Mouse (Mus musculus) heart, adult 18-20 months (tissue): ENCODE measurements around the gene Sfrp2. TPM values are rescaled to one million over a fixed set of nuclear protein-coding genes. Genes with fewer than 3 reads are reported as not detected.
A peak's percentile ranks its signal among the peaks of the same experiment; 100 is the strongest.

Experiments used
- DNase-seq, 2 experiments: peaks; one replicate each; pipeline ENCODE4 v3.0.0; 2021 to 2022; ENCODE audit warnings: mixed read lengths in 1 of 2
- long read RNA-seq, 2 experiments: library from polyadenylated mRNA; stranded (forward); transcript quantifications; one replicate each; pipeline ENCODE4 v2.0.0; 2021
- total RNA-seq, 2 experiments: library from RNA; stranded (reverse); gene quantifications; 2 replicates each; pipeline ENCODE4 v1.2.3; 2021

Sfrp2 gene
- 1 to 10 TPM; 4.8 to 4.9 TPM for total RNA-seq
- long read RNA-seq, experiment 1, partial matches to known transcripts, result 0 of 4 reads
- long read RNA-seq, experiment 1, other reads (novel, unspliced or antisense), result 0 of 4 reads
- long read RNA-seq, experiment 2, transcript Sfrp2-201 (3 exons, 2,003 nt), result major isoform, 5 of 6 reads
- long read RNA-seq, experiment 2, partial matches to known transcripts, result 1 of 6 reads
- long read RNA-seq, experiment 2, other reads (novel, unspliced or antisense), result 0 of 6 reads

DNA sequence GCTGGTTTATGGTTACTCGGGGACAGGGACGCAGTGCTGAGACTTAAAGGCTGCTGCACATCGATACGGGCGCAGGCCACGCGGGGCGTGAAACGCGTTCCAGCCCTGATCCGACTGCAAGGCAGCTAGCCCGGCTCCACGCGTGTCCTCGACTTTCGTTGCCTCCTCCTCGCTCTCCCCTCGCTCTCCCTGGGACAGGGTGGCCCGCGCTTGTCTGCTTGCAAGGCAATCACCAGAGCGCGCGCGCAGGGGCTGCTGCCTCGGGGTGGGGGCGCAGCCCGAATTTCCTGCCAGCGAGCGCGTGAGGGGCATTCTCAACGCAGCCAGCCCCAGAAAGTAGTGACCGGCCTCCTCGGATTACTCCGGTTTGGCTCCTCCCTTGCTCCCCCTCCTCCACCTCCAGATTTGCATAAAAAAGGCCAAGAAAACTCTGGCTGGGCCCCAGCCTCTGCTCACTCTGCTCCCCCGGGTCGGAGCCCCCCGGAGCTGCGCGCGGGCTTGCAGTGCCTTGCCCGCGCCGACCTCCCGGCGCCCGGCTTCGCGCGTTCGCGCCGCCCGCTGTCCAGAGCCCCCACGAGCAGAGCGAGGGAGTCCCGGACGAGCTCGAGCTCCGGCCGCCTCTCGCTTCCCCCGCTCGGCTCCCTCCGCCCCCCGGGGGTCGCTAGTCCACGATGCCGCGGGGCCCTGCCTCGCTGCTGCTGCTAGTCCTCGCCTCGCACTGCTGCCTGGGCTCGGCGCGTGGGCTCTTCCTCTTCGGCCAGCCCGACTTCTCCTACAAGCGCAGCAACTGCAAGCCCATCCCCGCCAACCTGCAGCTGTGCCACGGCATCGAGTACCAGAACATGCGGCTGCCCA lies at the start of gene Sfrp2:
Gene Sfrp2 (plus strand): TSS at position 451 of the 855 bp plus-strand sequence.
- DNase-seq, result peak; percentile 12 to 25

GRCm38 (mm10) chr3:83717643-83718231 lies 48.4 kb upstream of the Sfrp2 start:
- DNase-seq, result no peak

- DNase-seq, result no peak
Measured at GRCm38 (mm10) chr3:83718662-83719061, 47.5 kb upstream of the Sfrp2 start.

DNA sequence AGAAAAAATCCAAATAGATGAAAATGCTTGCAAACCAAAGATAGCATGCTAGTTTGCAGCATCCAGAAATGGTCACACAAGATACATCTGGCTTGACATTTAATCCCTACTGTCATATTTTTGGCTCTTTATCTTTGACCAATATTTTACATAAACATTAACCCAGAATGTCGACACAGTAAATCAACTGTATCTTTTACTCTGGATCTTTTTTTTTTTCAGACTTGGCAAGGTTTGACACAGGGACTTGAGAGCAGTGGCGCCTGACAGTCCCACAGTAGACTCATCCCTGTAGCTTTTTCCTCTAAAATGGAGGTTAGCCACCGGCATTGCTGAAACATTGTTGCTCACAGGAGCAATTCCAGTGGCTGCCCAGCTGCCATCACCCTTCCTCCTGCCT lies 37.9 kb upstream of the Sfrp2 start:
- DNase-seq, result no peak

- DNase-seq, result no peak
Measured at GRCm38 (mm10) chr3:83728675-83729390, 37.3 kb upstream of the Sfrp2 start.

DNA sequence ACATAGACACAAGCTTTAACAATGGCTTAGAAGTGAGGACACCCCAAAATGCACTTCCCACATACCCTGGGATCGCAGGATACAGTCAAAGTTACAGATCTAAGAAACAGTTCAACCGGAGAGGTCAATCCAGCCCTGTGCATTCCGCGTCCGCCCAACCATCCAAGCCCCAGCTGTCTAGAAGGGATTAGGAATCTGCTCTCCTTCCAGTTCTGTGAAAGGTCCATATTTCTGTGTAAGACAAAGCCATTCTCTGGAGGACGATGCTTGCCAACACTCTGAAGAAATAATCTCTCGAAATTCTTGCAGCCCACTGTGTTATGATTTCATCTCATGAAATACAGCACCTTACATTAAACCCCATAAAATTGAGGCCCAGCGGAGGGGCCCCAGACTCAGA lies 32.1 kb upstream of the Sfrp2 start:
- DNase-seq, result no peak

GRCm38 (mm10) chr3:83736980-83737379 lies 29.1 kb upstream of the Sfrp2 start:
- DNase-seq, result no peak

DNA sequence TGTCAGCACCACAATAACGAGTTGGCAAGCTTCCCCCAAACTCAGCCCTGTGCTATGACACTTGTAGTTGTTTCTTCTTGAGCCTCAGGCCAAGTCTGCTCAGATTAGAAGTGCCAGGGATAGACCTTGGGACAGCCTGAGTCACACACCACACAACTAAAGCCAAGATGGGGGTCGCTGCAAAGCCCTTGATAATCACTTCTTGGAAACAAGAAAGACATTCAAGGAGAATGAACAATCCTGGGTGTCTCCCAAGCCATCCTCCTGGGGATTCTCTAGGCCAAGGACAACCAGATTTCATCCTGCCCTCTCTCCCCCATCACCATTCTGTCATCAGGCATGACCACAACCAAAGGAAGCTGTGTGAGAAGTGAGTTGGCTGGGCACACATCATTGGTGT lies 25.9 kb upstream of the Sfrp2 start:
- peak; percentile 24 to 44 for DNase-seq

- DNase-seq, result no peak
Measured at GRCm38 (mm10) chr3:83747276-83747675, 18.8 kb upstream of the Sfrp2 start.

GRCm38 (mm10) chr3:83747895-83748294 lies 18.2 kb upstream of the Sfrp2 start:
- DNase-seq, result no peak

- no peak for DNase-seq
Measured at GRCm38 (mm10) chr3:83751625-83752024, 14.5 kb upstream of the Sfrp2 start.

GRCm38 (mm10) chr3:83752196-83752595 lies 13.9 kb upstream of the Sfrp2 start:
- DNase-seq, result no peak

DNA sequence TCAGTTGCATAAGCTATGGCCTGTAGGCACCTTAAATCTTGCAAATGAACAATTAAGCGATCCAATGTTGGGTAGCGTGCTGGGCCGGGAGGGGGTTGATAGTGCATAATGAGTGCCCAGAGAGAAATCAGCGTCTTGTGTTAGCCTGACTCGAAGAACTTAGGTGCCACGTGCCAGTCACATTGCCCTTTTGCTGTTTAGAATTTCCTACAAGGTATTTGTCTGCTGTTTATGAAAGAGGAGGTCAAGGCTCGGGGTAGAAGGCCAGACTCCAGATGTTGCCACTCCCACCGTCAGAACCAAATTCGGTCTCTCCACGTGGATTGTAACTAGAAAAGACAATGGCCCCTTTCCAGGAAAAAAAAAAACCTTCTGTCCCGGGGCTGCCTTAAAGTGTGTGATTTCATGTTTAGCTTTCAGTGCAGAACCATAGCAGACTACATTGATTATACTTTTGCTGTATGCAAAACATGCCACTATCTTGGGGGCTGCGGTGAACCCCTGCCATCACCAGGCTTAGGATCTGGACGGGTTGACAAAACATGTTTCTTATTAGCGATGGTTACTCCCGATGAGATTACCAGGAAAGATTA lies 11.0 kb upstream of the Sfrp2 start:
- no peak for DNase-seq

DNA sequence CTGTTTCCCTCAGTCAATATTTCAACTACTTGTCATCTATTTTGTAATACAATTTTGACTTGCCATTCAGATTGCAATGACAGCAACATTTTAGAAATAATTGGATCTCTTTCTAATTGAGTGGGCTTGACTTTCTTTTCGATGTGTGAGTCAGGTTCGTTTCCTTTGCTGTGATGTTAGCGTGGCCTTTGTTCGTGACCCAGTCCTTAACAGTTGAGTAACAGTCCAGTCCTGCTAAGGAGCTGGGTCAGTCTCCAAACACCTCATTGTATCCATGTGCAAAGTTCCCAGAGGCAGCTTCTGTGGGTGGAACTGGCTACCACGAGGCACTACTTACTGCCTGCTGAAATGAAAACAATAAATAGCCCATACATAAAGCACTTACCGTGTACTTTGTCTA lies 10.5 kb upstream of the Sfrp2 start:
- no peak for DNase-seq

GRCm38 (mm10) chr3:83762361-83762760 lies 3.8 kb upstream of the Sfrp2 start:
- DNase-seq, result no peak

GRCm38 (mm10) chr3:83763551-83764548 lies 2.3 kb upstream of the Sfrp2 start:
- peak; percentile 62 to 81 for DNase-seq

DNA sequence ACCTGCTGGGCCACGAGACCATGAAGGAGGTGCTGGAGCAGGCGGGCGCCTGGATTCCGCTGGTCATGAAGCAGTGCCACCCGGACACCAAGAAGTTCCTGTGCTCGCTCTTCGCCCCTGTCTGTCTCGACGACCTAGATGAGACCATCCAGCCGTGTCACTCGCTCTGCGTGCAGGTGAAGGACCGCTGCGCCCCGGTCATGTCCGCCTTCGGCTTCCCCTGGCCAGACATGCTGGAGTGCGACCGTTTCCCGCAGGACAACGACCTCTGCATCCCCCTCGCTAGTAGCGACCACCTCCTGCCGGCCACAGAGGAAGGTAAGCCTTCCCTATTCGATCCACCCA lies 577 bp downstream of the Sfrp2 start:
- no peak for DNase-seq

DNA sequence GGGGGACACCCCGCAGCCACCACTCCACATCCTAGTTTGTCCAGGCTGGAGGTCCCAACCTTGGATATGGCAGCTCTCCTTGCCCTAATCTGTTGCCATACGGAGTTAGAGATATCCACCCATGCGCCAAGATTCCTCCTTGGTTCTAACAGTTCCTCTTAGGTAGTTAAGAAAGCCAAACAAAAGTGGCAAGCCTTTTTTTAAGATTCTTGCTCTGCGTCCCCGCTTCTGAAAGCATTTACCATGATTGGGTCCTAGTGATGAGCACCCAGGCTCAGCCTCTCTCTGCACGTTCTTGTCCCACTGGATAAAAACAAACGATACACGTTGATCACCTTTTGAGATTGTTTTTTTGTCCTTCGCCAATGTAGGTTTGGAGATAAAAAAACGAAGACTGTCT lies 1.0 kb downstream of the Sfrp2 start:
- no peak for DNase-seq

- DNase-seq, result no peak
Measured at GRCm38 (mm10) chr3:83768293-83769035, 2.3 kb downstream of the Sfrp2 start.

DNA sequence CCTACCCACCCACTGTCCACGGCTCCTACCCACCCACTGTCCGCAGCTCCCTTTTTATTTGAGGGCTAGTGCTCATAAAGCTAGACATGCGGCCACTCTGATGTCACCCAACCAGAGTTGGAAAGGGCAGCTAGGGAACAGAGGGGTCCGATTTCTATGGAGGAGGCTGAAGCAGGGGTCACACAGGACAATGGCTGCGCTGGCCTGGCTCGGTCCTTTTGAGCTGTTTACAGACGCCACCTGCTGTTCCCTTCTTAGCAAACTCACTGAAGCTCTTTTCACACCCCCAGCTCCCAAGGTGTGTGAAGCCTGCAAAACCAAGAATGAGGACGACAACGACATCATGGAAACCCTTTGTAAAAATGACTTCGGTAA lies 2.9 kb downstream of the Sfrp2 start:
- DNase-seq, result no peak
